Mouse (Mus musculus): ENCODE data around the gene Gm9048. TPM values are rescaled to one million over a fixed set of nuclear protein-coding genes. Genes with fewer than 3 reads are reported as not detected.
A peak's percentile ranks its signal among the peaks of the same experiment; 100 is the strongest.
"Not testable (repeated sequence)": the region's sequence is repeated elsewhere in the genome, so short reads cannot be mapped to it uniquely, and the experiment has no call there.

The Gm9048 gene
- polyA plus RNA-seq (2015; fragmentation: Nextera tagmentation; extraction: Ambion mirVana), result not detected in 2 replicates

DNA sequence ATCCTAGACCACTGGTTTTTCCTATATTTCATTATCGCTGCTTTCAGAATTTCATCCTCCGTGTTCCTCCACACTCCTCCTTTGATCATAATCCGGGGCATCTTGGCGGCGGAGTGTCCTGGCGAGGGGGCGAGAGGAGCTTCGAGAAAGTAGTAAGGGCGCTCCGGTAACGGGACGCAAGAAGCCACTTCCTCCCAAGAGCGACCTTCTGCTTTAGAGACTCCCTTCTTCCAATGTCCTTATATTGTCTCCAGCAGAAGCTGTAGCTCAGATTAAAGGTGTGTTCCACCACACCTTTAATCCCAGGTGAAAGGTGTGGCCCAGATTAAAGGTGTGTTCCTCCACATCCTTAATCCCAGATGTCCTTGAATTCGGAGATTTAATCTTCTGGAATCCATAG is at the start of gene Gm9048:
Gene Gm9048 (minus strand): TSS at position 101 of the 400 bp plus-strand sequence.
- ATAC-seq (ENCODE audit: insufficient number of reproducible peaks, low FRiP score, low TSS enrichment, low read depth); H3K27me3 ChIP-seq; H3K4me2 ChIP-seq; H3K4me3 ChIP-seq; H3K27ac ChIP-seq; H3K4me1 ChIP-seq; H3K9me3 ChIP-seq; H3K36me3 ChIP-seq; H3K9ac ChIP-seq: not testable (repeated sequence)
- WGBS, result 100% methylated on average over 1 of the region's 14 CpGs

- WGBS, result 3% methylated on average over 10 of the region's 10 CpGs
- ATAC-seq (ENCODE audit: insufficient number of reproducible peaks, low FRiP score, low TSS enrichment, low read depth), result 0 out of 2 replicates have a peak, but pooled peaks have one; percentile 55
- Histone ChIP-seq H3K4me2 (peak overlapping the region; percentile 38; the same call in 1 of the 2 replicates), H3K36me3 (no peaks in the 10 kb centered on the region), H3K4me3 (0 out of 2 replicates have a peak overlapping the region, but pooled peaks have one; percentile 5), H3K4me1 (0 out of 2 replicates have a peak, but pooled peaks cover 4% of the 10 kb centered on the region), H3K27ac (no peak overlapping the region), H3K9me3 (no peaks in the 10 kb centered on the region), H3K27me3 (no peaks in the 10 kb centered on the region), H3K9ac (no peak overlapping the region)
Observed at GRCm38 (mm10) chr10:118370443-118370842, 22.0 kb upstream of the Gm9048 start.

- H3K9me3 ChIP-seq, result no peaks in the 10 kb centered on the region
- no peak overlapping the region for H3K4me2 ChIP-seq
- no peaks in the 10 kb centered on the region for H3K36me3 ChIP-seq
- H3K9ac ChIP-seq, result no peak overlapping the region
- 0 out of 2 replicates have a peak, but pooled peaks cover 4% of the 10 kb centered on the region for H3K4me1 ChIP-seq
- WGBS, result 89% methylated on average over 9 of the region's 9 CpGs
- no peak overlapping the region for H3K4me3 ChIP-seq
- no peak for ATAC-seq (ENCODE audit: insufficient number of reproducible peaks, low FRiP score, low TSS enrichment, low read depth)
- no peaks in the 10 kb centered on the region for H3K27me3 ChIP-seq
- no peak overlapping the region for H3K27ac ChIP-seq
Observed at GRCm38 (mm10) chr10:118369518-118369917, 21.0 kb upstream of the Gm9048 start.

DNA sequence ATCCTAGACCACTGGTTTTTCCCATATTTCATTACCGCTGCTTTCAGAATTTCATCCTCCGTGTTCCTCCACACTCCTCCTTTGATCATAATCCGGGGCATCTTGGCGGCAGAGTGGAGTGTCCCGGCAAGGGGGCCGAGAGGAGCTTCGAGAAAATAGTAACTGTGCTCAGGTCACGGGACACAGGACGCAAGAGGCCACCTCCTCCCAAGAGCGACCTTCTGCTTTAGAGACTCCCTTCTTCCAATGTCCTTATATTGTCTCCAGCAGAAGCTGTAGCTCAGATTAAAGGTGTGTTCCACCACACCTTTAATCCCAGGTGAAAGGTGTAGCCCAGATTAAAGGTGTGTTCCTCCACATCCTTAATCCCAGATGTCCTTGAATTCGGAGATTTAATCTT is 5.5 kb upstream of the Gm9048 start, which contains the start of gene Gm9049:
Gene Gm9049 (minus strand): TSS at position 101 of the 400 bp plus-strand sequence.
- H3K27ac ChIP-seq; ATAC-seq (ENCODE audit: insufficient number of reproducible peaks, low FRiP score, low TSS enrichment, low read depth); H3K4me2 ChIP-seq; H3K4me1 ChIP-seq; H3K9ac ChIP-seq; H3K9me3 ChIP-seq; H3K36me3 ChIP-seq; H3K27me3 ChIP-seq; H3K4me3 ChIP-seq: not testable (repeated sequence)
- WGBS, result 67% methylated on average over 1 of the region's 11 CpGs

DNA sequence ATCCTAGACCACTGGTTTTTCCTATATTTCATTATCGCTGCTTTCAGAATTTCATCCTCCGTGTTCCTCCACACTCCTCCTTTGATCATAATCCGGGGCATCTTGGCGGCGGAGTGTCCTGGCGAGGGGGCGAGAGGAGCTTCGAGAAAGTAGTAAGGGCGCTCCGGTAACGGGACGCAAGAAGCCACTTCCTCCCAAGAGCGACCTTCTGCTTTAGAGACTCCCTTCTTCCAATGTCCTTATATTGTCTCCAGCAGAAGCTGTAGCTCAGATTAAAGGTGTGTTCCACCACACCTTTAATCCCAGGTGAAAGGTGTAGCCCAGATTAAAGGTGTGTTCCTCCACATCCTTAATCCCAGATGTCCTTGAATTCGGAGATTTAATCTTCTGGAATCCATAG is 5.3 kb downstream of the Gm9048 start, which contains the start of gene Gm9046:
Gene Gm9046 (minus strand): TSS at position 101 of the 400 bp plus-strand sequence.
- not testable (repeated sequence) for H3K27ac ChIP-seq; H3K36me3 ChIP-seq; H3K4me3 ChIP-seq; H3K4me1 ChIP-seq; H3K4me2 ChIP-seq; ATAC-seq (ENCODE audit: insufficient number of reproducible peaks, low FRiP score, low TSS enrichment, low read depth); H3K9ac ChIP-seq; H3K9me3 ChIP-seq; H3K27me3 ChIP-seq
- WGBS, result no CpG with 5 or more reads among the region's 14 CpGs

DNA sequence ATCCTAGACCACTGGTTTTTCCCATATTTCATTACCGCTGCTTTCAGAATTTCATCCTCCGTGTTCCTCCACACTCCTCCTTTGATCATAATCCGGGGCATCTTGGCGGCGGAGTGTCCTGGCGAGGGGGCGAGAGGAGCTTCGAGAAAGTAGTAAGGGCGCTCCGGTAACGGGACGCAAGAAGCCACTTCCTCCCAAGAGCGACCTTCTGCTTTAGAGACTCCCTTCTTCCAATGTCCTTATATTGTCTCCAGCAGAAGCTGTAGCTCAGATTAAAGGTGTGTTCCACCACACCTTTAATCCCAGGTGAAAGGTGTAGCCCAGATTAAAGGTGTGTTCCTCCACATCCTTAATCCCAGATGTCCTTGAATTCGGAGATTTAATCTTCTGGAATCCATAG is 10.7 kb downstream of the Gm9048 start, which contains the start of gene Gm9045:
Gene Gm9045 (minus strand): TSS at position 101 of the 400 bp plus-strand sequence.
- not testable (repeated sequence) for H3K9me3 ChIP-seq; H3K4me2 ChIP-seq; ATAC-seq (ENCODE audit: insufficient number of reproducible peaks, low FRiP score, low TSS enrichment, low read depth)

DNA sequence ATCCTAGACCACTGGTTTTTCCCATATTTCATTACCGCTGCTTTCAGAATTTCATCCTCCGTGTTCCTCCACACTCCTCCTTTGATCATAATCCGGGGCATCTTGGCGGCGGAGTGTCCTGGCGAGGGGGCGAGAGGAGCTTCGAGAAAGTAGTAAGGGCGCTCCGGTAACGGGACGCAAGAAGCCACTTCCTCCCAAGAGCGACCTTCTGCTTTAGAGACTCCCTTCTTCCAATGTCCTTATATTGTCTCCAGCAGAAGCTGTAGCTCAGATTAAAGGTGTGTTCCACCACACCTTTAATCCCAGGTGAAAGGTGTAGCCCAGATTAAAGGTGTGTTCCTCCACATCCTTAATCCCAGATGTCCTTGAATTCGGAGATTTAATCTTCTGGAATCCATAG is 16.2 kb downstream of the Gm9048 start, which contains the start of gene Gm9044:
Gene Gm9044 (minus strand): TSS at position 101 of the 400 bp plus-strand sequence.
- H3K9ac ChIP-seq; H3K4me3 ChIP-seq; H3K4me1 ChIP-seq; H3K27ac ChIP-seq; H3K36me3 ChIP-seq; H3K27me3 ChIP-seq; H3K4me2 ChIP-seq; H3K9me3 ChIP-seq; ATAC-seq (ENCODE audit: insufficient number of reproducible peaks, low FRiP score, low TSS enrichment, low read depth): not testable (repeated sequence)
- no CpG with 5 or more reads among the region's 14 CpGs for WGBS

More for the DNA sequence above, 10.7 kb downstream of the Gm9048 start, which contains the start of gene Gm9045:
- H3K27ac ChIP-seq, H3K36me3 ChIP-seq, H3K9ac ChIP-seq, H3K4me1 ChIP-seq, H3K4me3 ChIP-seq, H3K27me3 ChIP-seq: not testable (repeated sequence)
- WGBS, result no CpG with 5 or more reads among the region's 14 CpGs

DNA sequence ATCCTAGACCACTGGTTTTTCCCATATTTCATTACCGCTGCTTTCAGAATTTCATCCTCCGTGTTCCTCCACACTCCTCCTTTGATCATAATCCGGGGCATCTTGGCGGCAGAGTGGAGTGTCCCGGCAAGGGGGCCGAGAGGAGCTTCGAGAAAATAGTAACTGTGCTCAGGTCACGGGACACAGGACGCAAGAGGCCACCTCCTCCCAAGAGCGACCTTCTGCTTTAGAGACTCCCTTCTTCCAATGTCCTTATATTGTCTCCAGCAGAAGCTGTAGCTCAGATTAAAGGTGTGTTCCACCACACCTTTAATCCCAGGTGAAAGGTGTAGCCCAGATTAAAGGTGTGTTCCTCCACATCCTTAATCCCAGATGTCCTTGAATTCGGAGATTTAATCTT is 21.6 kb downstream of the Gm9048 start, which contains the start of gene Gm9040:
Gene Gm9040 (minus strand): TSS at position 101 of the 400 bp plus-strand sequence.
- no CpG with 5 or more reads among the region's 11 CpGs for WGBS
- not testable (repeated sequence) for ATAC-seq (ENCODE audit: insufficient number of reproducible peaks, low FRiP score, low TSS enrichment, low read depth); H3K27ac ChIP-seq; H3K27me3 ChIP-seq; H3K9ac ChIP-seq; H3K36me3 ChIP-seq; H3K4me3 ChIP-seq; H3K9me3 ChIP-seq; H3K4me1 ChIP-seq; H3K4me2 ChIP-seq

DNA sequence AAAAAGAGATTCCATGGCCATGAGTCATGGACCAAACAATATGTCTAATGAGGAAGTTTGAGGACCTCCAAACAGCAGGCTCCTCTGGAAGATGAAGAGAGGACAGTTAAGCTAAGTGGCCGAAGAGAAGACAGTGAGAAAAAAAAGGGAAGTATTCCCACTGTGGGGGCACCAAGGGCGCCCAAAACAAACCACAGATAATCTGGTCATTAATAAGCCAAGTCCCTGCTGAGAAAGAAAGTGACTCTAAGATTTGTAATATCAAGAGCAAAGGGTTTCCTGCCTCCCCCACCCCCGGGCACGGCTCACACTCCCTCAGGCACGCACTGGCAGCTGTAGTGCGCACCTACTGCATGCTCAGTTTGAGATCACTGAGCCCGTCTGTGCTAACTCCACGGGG is 29.5 kb downstream of the Gm9048 start:
- H3K4me2 ChIP-seq, result no peak overlapping the region
- H3K27me3 ChIP-seq, result no peaks in the 10 kb centered on the region
- H3K9ac ChIP-seq, result no peak overlapping the region
- WGBS, result 78% methylated on average over 8 of the region's 8 CpGs
- H3K4me3 ChIP-seq, result no peak overlapping the region
- H3K9me3 ChIP-seq, result no peaks in the 10 kb centered on the region
- no peak for ATAC-seq (ENCODE audit: insufficient number of reproducible peaks, low FRiP score, low TSS enrichment, low read depth)
- no peak overlapping the region for H3K27ac ChIP-seq
- no peaks in the 10 kb centered on the region for H3K36me3 ChIP-seq
- H3K4me1 ChIP-seq, result no peaks in the 10 kb centered on the region

DNA sequence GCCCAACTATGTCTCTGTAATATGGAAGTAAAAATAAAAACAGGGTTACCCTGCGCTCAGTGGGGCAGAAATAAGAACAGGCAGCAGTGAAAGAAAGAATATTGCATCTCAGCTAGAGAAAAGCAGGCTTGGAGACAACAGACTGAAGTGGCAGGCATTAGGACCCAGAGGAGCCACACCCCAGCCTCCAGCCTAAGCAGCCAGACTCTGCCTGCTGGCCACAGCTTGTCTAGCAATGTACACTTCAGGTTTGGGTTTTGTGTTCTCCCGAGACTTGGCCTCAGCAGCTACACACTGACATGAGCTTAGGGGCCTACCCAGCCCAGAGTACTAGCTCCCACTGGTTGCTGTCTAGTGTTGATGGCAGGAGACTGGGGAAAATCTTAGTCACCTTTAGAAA is 46.3 kb downstream of the Gm9048 start:
- not testable (repeated sequence) for H3K9me3 ChIP-seq; H3K27ac ChIP-seq; H3K4me1 ChIP-seq; ATAC-seq (ENCODE audit: insufficient number of reproducible peaks, low FRiP score, low TSS enrichment, low read depth); H3K4me3 ChIP-seq; H3K27me3 ChIP-seq; H3K9ac ChIP-seq; H3K36me3 ChIP-seq; H3K4me2 ChIP-seq
- WGBS, result 32% methylated on average over 2 of the region's 2 CpGs

All from limb, embryonic 15.5 days (tissue).